Mouse (Mus musculus) bone marrow, adult 2 months (tissue): Measurements from ENCODE around the gene Psmd12.

Experiments
- CTCF ChIP-seq: fragments of 200-500 bp; IDR thresholded peaks from 2 replicates; pipeline ENCODE4 v1.5.1; 2011; ENCODE audit warnings: low read length, control low read depth; ENCODE audit not compliant: control insufficient read depth, insufficient read depth
- POLR2A ChIP-seq: fragments of 200-500 bp; IDR thresholded peaks from 2 replicates; pipeline ENCODE4 v1.6.1; 2011; ENCODE audit warnings: low read depth, mild to moderate bottlenecking, control low read depth, low read length, borderline replicate concordance; ENCODE audit not compliant: control insufficient read depth

GRCm38 (mm10) chr11:107479053-107479861 lies at the start of gene Psmd12:
- no peak for TF ChIP-seq CTCF
- TF ChIP-seq POLR2A: peak; percentile 92
